Mouse (Mus musculus) midbrain, postnatal 0 days (tissue): ENCODE measurements around the gene Ubash3b. TPM values are rescaled to one million over a fixed set of nuclear protein-coding genes. Genes with fewer than 3 reads are reported as not detected.

ENCODE experiments used
- ATAC-seq: fragments of 200-750 bp; cut with Nextera tagmentation; 2 replicates; pipeline ENCODE4 v1.8.0; 2017; ENCODE audit warnings: moderate number of reproducible peaks, mild to moderate bottlenecking, moderate TSS enrichment, moderate library complexity; ENCODE audit not compliant: low FRiP score
- DNase-seq: peaks from one replicate; pipeline ENCODE4 v3.0.0-alpha.2; 2015; ENCODE audit warnings: low spot score
- H3K27ac ChIP-seq: fragments of 300-500 bp; sonication (generic); 2 replicates; pipeline ENCODE4 v1.5.1; 2014; ENCODE audit warnings: low read depth, mild to moderate bottlenecking, low read length, mixed read lengths
- H3K27me3 ChIP-seq: fragments of 300-500 bp; sonication (generic); 2 replicates; pipeline ENCODE4 v1.6.1; 2014; ENCODE audit warnings: low read length, control low read depth, mixed read lengths; ENCODE audit not compliant: insufficient read depth
- H3K36me3 ChIP-seq: fragments of 300-500 bp; sonication (generic); 2 replicates; pipeline ENCODE4 v1.6.1; 2014; ENCODE audit warnings: low read length, control low read depth, mixed read lengths; ENCODE audit not compliant: insufficient read depth
- H3K4me1 ChIP-seq: fragments of 300-500 bp; sonication (generic); 2 replicates; pipeline ENCODE4 v1.6.1; 2014; ENCODE audit warnings: mild to moderate bottlenecking, control low read depth, antibody characterized with exemption, low read length, mixed read lengths; ENCODE audit not compliant: insufficient read depth
- H3K4me2 ChIP-seq: fragments of 300-500 bp; sonication (generic); 2 replicates; pipeline ENCODE4 v1.6.1; 2014; ENCODE audit warnings: low read depth, mild to moderate bottlenecking, low read length, mixed read lengths; ENCODE audit not compliant: poor library complexity, severe bottlenecking
- H3K4me3 ChIP-seq: fragments of 300-500 bp; sonication (generic); 2 replicates; pipeline ENCODE4 v1.5.1; 2014; ENCODE audit warnings: low read depth, mild to moderate bottlenecking, low read length, moderate library complexity
- H3K9ac ChIP-seq: fragments of 300-500 bp; sonication (generic); replicated peaks from 2 replicates; pipeline ENCODE4 v1.6.1; 2014; ENCODE audit warnings: mild to moderate bottlenecking, low read length, moderate library complexity, mixed read lengths; ENCODE audit not compliant: poor library complexity, severe bottlenecking
- H3K9me3 ChIP-seq: fragments of 300-500 bp; sonication (generic); 2 replicates; pipeline ENCODE4 v1.6.1; 2016; ENCODE audit warnings: low read length, control low read depth
- CTCF ChIP-seq: IDR thresholded peaks from 2 replicates; pipeline ENCODE4 v1.5.1; 2016; ENCODE audit warnings: antibody characterized with exemption, mild to moderate bottlenecking
- WGBS: fragments of 180-500 bp; shearing (Covaris S2); extraction: QIAGEN DNeasy Blood & Tissue Kit; methylation state at CpG from one replicate; pipeline ENCODE4 v1.1.7; 2014; 5-methylcytosine and 5-hydroxymethylcytosine counted together
- polyA plus RNA-seq: library from polyadenylated mRNA; unstranded; fragments of >200 nt; fragmentation: Nextera tagmentation; extraction: Ambion mirVana; gene quantifications from 2 replicates; pipeline ENCODE4 v1.2.1, GENCODE M21; 2015
- total RNA-seq: library from RNA; depleted of rRNA; stranded (reverse); fragments of >200 nt; gene quantifications from 2 replicates; pipeline ENCODE4 v1.2.3, GENCODE M21; 2014

The Ubash3b gene
- total and polyA plus RNA-seq, 2 experiments from 2014 or later, result 23.1 to 32.3 TPM

DNA sequence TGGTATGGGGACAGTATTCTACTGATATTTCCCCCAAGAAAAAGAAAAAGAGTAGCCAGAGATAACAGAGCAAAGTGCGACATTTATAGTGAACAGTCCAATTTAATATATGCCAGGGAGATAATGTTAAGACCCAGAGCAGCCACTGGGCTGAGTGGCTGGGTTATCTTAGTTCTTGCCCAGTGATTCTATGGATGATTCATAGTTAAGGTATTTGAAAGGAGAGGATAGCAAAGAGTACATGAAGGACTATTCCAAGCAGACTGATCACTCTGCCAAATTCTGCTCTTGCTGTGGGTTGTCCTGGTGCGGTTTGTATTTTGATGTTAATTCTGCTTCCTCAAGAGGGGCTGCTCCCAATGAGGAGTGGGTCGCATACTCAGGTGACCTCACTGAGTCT, 139.8 kb downstream of the Ubash3b start:
- WGBS, result 74% methylated on average over 3 of the region's 3 CpGs
- TF ChIP-seq CTCF, result no peak

DNA sequence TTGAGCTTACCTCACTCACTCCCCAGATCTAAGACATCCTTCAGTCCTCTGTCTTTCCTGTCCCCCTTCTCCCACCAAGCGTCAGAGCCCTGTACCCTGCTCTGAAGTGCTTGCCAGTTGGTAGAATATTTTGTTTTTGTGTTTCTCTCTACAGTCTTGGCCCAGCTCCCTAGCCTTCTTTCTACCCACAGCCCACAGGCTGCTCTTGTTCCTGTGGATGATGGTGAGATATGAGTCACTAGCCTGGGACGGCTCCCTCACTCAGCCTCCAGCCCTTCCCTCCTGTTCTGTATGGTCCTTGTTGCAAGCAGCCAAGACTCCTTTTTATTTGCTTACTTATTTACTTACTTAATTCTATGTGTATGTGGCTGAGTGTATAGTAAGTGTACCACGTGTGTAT, 141.0 kb downstream of the Ubash3b start:
- 91% methylated on average over 3 of the region's 3 CpGs for WGBS
- Histone ChIP-seq H3K9ac (no peak overlapping the region), H3K27me3 (no peaks in the 10 kb centered on the region), H3K4me1 (no peaks in the 10 kb centered on the region), H3K4me3 (no peak overlapping the region), H3K27ac (no peak overlapping the region), H3K4me2 (no peak overlapping the region), H3K36me3 (peaks cover 9% of the 10 kb centered on the region), H3K9me3 (no peaks in the 10 kb centered on the region)
- DNase-seq, result no peak
- no peak for ATAC-seq
- no peak for TF ChIP-seq CTCF

More for the DNA sequence above, 139.8 kb downstream of the Ubash3b start:
- H3K27ac ChIP-seq, result no peak overlapping the region
- no peaks in the 10 kb centered on the region for H3K27me3 ChIP-seq
- no peak overlapping the region for H3K9ac ChIP-seq
- H3K36me3 ChIP-seq, result peaks cover 9% of the 10 kb centered on the region
- H3K4me3 ChIP-seq, result no peak overlapping the region
- H3K4me2 ChIP-seq, result no peak overlapping the region
- no peaks in the 10 kb centered on the region for H3K4me1 ChIP-seq
- no peaks in the 10 kb centered on the region for H3K9me3 ChIP-seq
- no peak for DNase-seq
- no peak for ATAC-seq

DNA sequence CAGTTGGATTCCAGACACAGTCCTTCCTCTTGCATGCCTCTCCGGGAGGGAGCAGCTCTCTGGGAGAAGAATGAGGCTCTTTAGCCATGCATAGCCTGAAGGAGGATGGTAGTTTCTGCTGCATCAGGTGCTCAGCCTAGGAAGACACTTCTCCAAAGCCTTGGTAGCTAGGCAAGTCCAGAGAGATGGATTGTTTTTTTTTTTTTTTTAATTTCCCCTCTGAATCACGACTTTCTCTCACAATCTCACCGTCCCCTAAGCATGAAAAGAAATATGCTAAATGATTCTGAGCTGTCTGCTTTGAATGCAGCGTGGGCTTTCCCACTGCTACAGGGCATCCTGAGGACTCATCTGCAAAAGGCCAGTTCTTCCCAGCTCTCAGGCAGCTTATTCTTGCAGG, 147.0 kb downstream of the Ubash3b start:
- ATAC-seq (no peak), DNase-seq (no peak)
- Histone ChIP-seq H3K27me3 (no peaks in the 10 kb centered on the region), H3K36me3 (no peaks in the 10 kb centered on the region), H3K9ac (no peak overlapping the region), H3K4me2 (no peak overlapping the region), H3K9me3 (no peaks in the 10 kb centered on the region), H3K27ac (0 out of 2 replicates have a peak overlapping the region, but pooled peaks have one; percentile 0), H3K4me1 (no peaks in the 10 kb centered on the region), H3K4me3 (no peak overlapping the region)
- no peak for TF ChIP-seq CTCF
- 12% methylated on average over 4 of the region's 4 CpGs for WGBS

DNA sequence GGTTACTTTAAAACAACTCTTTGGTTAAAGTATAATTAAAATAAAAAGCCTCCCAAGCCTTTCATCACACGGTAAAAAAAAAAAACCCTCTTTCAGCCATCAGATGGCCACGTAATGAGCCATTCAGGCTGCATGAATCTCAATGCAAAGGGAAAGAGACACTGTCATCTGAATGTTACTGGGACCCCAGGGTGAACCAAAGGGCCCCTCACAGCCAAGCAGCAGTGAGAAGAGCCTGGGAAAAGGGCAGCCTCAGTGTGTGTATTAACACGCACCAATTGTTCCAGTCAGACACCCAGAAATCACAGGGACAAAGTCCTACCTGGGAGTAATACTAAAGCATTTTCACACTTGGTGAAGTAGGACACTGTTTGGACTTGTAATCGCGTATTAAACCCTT, 149.0 kb downstream of the Ubash3b start:
- no peak for TF ChIP-seq CTCF
- Histone ChIP-seq H3K9me3 (no peaks in the 10 kb centered on the region), H3K4me1 (no peaks in the 10 kb centered on the region), H3K4me2 (no peak overlapping the region), H3K36me3 (no peaks in the 10 kb centered on the region), H3K4me3 (no peak overlapping the region), H3K27ac (peak overlapping the region; percentile 79), H3K27me3 (no peaks in the 10 kb centered on the region), H3K9ac (no peak overlapping the region)
- WGBS, result 37% methylated on average over 5 of the region's 5 CpGs
- DNase-seq (no peak), ATAC-seq (no peak)

DNA sequence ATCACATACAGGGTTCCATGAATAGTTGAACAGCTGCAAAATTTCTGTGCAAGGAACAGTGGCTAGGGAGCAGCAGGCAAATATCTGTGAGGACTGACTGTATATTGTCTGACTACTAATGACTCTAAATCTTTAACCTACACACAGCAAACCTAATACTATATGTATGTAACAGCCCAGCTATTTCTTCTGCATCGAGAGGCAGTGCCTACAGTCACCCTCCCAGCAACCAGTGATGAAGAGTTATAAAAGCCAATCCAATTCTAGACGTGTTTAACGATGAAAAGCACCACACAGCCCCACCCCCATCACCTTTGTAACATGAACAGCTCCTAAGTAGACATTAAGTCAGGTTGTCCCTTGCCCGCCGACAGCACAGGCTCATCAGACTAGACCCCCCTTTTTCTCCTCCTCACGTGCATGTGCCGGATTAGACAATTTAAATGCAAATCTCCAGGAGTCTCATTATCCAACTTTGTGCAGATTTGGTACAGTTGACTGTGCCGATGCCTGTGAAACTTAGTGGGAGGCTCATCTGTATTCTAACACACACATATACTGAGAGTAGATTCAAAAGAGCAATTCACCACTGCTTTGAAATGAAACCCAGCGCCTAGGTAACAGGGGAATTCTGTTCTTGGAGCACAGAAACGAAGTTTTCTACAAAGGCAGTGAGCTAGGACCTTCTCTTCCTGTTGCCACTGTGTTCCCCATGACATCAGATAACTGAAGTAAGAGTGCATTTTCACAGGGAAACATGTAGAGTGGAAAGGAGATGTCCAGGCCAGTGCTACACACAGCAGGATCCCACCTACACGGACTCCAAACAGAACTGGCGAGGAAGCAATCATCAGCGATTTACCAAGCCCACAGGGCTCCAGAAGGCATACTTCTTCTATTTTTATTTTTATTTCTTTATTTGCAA, 149.7 kb downstream of the Ubash3b start:
- H3K4me2 ChIP-seq, result no peak overlapping the region
- no peak for TF ChIP-seq CTCF
- 12% methylated on average over 13 of the region's 13 CpGs for WGBS
- DNase-seq, result peak; percentile 81
- peak; percentile 78 for ATAC-seq
- H3K36me3 ChIP-seq, result no peaks in the 10 kb centered on the region
- no peak overlapping the region for H3K4me3 ChIP-seq
- H3K4me1 ChIP-seq, result no peaks in the 10 kb centered on the region
- H3K9ac ChIP-seq, result no peak overlapping the region
- H3K27ac ChIP-seq, result peak overlapping the region; percentile 79
- H3K27me3 ChIP-seq, result no peaks in the 10 kb centered on the region
- no peaks in the 10 kb centered on the region for H3K9me3 ChIP-seq

DNA sequence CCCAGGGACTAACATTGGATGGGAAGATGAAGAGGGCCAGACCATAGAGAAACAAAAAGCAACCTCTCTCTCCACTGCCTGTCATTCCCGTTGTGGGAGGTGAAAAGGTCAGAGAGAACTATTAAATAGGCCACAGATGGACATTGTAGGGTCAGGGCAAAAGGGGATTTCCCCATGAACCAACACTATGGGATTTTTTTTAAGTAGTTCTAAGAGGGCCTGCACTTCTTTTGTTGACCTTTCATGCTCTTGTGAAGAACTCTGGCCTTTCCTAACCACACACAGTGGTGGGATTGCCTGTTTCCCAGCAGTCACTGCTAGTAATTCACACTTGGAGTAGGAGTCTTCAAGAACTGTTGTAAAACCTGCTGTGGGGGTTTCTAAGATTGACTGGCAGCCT, 153.7 kb downstream of the Ubash3b start:
- ATAC-seq (no peak), DNase-seq (no peak)
- Histone ChIP-seq H3K9ac (no peak overlapping the region), H3K36me3 (no peaks in the 10 kb centered on the region), H3K9me3 (no peaks in the 10 kb centered on the region), H3K4me1 (no peaks in the 10 kb centered on the region), H3K4me3 (no peak overlapping the region), H3K27me3 (no peaks in the 10 kb centered on the region), H3K27ac (no peak overlapping the region), H3K4me2 (no peak overlapping the region)
- 15% methylated on average over 1 of the region's 1 CpGs for WGBS
- TF ChIP-seq CTCF, result no peak
